Mouse (Mus musculus): ENCODE measurements around the gene Ssbp4.

DNA sequence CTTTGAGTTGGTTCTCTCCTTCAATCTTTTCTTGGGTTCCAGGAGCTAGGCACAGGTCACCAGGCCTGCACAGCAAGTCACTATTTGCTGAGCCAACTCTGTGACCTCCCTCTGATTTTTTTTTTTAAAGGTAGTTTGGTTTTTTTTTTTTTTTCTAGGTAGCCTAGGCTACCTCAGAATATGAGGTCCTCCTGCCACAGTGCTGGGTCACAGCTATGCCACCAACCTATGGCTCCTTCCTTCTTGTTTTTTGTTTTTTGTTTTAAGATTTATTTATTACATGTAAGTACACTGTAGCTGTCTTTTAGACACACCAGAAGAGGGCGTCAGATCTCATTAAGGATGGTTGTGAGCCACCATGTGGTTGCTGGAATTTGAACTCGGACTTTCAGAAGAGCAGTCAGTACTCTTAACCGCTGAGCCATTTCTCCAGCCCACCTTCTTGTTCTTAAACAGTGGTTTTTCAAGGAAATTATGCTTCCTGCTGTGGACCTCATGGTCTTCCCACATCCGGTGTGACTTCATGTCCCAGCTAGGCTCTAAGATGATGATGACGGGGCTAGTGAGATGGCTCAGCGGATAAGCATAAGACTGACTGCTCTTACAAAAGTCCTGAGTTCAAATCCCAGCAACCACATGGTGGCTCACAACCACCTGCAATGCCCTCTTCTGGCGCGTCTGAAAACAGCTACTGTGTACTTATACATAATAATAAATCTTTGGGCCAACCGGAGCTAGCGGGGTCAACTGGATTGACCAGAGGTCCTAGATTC is 59.1 kb downstream of the Ssbp4 start:
- TF ChIP-seq POLR2A (IDR thresholded peaks at IDR 0.05; ENCODE audit: control insufficient read depth, extremely low read depth, insufficient read depth, low read length, poor library complexity), result no peak
- no peak for TF ChIP-seq CTCF (IDR thresholded peaks at IDR 0.05; ENCODE audit: borderline replicate concordance, control insufficient read depth, extremely low read depth, insufficient read depth, low read length, poor library complexity)
